Mouse (Mus musculus): ENCODE results near the gene 1700023F06Rik.
"Not testable (repeated sequence)": the region's sequence is repeated elsewhere in the genome, so short reads cannot be mapped to it uniquely, and the experiment has no call there.

1700023F06Rik gene

DNA sequence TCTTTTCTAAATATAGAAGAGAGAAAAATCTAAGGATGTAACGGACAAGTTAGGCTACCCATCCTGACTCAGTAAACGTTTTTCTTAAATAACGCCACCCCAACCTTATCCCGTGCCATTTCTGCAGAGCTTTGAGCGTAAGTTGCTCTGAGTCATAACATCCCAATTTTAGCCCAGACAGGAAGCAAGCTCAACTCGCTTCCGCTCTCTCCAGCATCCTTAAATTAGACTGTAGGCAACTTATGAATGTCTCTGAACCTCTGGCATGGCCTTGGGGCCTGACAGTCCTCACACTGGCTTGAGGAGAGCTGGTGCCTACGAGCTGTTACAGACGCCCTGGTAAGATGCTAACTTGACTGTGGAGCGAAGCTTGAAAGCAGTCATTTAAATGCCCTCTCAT, 15.1 kb upstream of the 1700023F06Rik start:
- no peak for DNase-seq (ENCODE audit: low read depth in 2 of 2, low spot score in 2 of 2)

DNA sequence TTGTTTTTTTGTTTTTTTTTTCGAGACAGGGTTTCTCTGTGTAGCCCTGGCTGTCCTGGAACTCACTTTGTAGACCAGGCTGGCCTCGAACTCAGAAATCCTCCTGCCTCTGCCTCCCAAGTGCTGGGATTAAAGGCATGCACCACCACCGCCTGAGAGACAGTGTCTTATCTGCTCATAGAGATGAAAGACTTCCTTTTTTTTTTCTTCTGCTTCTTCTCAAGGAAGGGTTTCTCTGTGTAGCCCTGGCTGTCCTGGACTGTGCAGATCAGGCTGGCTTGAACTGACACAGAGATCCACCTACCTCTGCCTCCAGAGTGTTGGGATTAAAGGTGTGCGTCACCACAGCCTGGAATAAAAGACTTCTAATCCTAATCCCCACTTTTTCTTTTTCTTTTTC, 14.4 kb upstream of the 1700023F06Rik start:
- DNase-seq (ENCODE audit: low read depth in 2 of 2, low spot score in 2 of 2): not testable (repeated sequence)

DNA sequence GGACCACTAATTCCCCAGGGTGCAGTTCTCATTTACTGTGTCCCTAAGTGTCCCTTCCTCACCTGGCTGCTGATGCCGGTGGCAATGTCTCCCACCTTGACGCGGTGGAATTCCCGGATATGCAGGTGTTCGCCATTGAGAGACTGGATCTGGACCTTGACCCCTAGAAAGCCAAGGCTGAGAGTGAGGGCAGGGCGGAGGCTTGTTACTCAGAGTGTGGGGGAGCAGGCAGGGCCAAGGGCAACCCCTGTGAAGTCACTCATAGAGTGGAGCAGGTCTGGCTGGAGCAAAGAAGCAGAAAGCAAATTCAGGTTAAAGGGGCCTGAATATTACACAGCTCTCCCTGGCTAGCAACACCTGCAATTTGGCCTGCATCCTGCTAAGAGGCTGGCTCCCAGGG, 13.1 kb upstream of the 1700023F06Rik start:
- DNase-seq (ENCODE audit: low read depth in 2 of 2, low spot score in 2 of 2): no peak

DNA sequence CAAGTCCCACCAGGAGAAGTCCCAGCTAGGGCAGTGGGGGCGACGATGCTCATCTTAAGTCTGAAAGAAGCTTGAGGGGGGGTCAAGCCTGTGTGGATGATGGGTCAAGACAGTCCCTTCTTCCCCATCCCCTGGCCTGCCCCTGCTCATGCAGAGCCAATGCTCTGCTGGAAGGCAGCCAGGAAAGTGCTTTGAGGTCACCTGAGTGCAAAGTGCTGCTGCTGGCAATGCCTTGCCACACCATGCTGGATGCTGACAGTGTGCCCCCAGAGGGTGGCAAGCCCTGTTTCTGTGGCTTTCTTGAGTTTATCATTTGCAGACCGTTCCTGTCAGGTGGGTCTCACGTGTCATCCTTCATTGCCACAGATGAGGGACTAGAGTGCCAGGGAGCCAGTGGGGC, 11.6 kb upstream of the 1700023F06Rik start:
- no peak for DNase-seq (ENCODE audit: low read depth in 2 of 2, low spot score in 2 of 2)

DNA sequence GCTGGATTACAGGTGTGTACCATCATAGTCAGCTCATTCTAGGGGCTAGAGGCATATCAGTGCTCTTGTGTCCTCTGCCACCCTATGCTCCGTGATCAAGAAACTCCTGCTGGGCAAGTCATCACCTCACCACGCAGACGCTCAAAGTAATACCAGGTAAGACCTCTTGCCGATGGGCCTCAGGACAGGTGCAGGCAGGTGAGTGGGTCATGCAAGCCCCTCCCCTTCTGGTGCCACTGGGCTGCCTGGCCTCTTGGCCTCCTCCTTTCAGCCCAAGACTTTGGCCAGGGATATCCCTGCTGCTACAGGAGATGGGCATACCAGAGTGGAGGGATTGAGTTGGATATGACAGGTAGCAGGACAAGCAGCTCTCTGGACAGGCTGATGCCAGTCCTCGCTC, 10.9 kb upstream of the 1700023F06Rik start:
- no peak for DNase-seq (ENCODE audit: low read depth in 2 of 2, low spot score in 2 of 2)

DNA sequence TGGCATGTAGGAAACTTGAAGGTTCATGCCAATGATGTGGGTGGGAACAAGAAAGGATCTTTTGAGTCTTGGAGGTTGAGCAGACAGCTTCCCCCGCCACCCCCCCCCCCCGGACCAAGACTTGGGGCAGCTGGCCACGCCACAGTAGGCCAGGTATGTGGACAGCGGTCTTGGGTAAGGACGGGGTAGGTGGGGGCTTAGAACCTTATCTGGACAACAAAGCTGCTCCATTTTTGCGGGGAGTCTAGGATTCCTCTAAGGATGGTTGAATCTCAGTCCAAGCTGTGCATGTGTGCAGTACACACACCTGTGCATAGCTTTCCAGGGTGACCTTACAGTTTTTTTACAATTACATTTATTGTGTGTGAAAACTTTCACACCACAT, 10.2 kb upstream of the 1700023F06Rik start:
- no peak for DNase-seq (ENCODE audit: low read depth in 2 of 2, low spot score in 2 of 2)

DNA sequence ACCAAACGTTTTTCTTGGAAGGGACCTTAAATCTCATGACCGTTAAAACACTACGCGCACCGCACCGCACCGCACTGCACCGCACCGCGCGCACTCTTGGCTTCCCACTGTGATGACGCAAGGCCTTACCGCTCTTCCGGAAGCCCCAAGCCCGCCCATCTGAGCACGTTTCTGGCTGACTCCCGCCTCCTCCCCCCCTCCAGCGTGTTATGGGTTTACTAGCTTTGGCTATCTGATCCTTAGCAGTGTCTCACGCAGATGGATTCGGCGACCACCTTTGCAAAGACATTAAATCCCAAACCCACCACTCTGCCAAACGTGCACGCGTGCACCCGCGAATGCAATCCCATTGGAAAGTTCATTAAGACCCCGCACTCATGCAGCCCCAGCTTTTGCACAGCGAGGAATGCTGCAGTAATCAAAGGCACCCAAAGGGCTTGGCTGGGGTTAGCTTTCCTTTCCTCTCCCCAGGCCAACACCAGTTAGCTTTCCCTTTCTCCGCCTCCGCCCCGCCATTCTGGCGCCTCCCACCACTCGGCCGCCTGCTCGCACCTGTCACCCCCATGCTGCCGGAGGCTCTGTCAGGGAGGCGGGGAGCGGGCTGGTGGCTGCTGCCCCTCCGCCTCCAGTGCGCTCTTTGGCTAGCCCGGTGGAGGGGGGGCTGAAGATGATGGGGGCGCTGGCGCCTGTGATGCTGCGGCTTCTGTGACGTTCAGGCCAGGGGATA, 9.6 kb upstream of the 1700023F06Rik start, which contains the start of gene Spata32:
TSS of gene Spata32 (minus strand) at position 643 of the 727 bp plus-strand sequence.
- peak; percentile 75 to 81 for DNase-seq (ENCODE audit: low read depth in 2 of 2, low spot score in 2 of 2)

DNA sequence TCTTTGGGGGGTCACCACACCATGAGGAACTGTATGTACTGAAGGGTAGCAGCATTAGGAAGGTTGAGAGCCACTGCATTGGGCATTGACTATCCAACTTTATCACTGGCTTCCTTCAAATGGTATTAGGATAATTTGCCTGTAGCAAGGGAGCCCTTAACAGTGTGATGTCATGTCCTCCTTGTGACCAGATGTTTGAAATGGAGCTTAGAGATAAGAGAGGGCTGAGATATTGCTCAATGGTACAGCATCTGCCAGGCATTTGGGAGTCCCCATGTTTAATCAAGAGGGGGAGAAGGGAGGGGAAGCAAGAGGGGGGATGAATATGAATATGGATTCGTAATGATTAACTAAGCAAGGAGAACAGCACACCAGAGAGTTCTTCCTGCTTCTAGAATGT, 7.0 kb upstream of the 1700023F06Rik start:
- no peak for DNase-seq (ENCODE audit: low read depth in 2 of 2, low spot score in 2 of 2)

DNA sequence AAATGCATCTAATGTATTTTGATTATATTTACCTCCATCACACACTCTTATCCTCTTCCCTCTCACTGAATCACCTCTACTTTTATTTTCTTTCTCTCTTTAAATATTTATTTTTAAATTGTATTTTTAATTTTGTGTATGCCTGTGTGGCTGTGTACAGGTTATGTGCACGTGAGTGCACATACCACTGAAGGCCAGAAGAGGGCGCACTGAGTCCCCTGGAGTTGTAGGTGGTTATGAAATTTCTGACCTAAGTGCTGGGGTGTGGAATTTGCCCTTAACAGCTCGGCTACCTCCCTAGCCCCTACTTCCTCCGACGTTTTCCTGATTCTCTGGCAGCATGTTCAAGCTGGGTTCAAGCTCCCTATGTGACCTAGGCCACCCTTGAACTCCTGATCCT, 5.4 kb upstream of the 1700023F06Rik start:
- DNase-seq (ENCODE audit: low read depth in 2 of 2, low spot score in 2 of 2): no peak

DNA sequence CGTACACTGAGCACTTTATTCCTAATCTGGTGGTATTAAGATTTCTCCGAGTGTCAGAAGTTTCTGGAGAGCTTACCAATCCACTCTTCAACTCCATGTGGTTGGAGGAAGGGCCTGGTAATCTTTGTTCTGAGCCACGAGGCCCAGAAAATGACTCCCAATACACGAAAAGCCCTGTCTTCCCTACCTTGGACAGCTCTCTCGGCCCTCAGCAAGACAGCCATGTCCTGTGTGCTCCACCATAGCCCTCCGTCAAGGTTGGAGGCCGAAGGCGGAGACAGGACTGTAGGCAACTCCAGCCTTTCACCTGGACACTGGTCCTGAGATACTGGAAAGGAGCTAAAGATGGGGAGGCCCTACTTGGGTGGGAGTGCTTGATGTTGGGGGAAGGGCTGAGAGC, 1.9 kb upstream of the 1700023F06Rik start:
- DNase-seq (ENCODE audit: low read depth in 2 of 2, low spot score in 2 of 2): no peak

DNA sequence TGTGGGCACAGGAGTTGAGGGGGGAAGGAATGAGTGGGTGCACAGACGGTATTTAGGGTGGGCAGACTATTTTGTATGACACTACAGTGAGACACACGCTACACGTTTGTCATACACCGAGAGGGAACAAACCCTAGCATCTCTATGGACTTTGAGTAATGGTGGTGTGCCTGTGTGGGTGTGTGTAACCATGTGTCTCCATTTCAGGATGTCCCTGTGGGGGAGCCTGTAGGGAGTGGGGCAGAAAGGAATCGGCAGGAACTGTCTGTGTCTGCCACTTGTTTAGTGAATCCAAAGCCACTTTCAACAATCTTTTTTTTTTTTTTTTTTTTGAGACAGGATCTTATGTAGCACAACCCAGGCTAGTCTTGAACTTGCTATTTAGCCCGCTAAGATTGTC, 2.2 kb downstream of the 1700023F06Rik start:
- no peak for DNase-seq (ENCODE audit: low read depth in 2 of 2, low spot score in 2 of 2)

DNA sequence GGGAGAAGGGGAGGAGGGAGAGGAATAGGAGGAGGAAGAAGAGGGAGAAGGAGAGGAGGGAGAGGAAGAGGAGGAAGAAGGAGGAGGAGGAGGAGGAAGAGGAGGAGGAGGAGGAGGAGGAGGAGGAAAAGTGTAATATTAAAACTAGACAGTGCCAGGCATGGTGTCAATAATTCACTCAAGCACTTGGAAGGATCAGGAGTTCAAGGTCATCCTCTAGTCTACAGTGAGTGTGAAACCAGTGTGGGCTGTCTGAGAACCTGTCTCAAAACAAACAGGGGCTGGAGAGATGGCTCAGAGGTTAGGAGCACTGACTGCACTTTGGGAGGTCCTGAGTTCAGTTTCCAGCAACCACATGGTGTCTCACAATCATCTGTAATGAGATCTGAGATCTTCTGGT, 6.0 kb downstream of the 1700023F06Rik start:
- DNase-seq (ENCODE audit: low read depth in 2 of 2, low spot score in 2 of 2): no peak

DNA sequence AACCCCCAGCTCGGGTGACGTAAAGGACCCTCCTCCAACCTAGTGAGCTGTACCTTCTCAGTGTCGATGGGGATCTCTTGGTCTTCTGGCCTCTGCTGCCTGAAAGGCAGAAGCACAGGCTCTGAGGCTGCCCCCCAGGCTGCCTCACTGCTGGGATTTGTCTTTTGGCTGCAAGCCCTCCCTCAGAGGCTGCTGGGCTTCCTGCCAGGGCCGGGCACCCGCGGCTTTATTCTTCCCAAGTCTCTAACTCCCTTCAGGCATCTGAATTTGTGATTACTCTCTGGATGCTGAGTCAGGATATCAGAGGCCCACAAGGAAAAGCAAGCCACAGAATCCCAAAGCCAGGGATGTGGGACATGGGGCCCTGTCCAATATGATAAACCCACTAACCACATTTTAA, 6.7 kb downstream of the 1700023F06Rik start:
- DNase-seq (ENCODE audit: low read depth in 2 of 2, low spot score in 2 of 2): no peak

DNA sequence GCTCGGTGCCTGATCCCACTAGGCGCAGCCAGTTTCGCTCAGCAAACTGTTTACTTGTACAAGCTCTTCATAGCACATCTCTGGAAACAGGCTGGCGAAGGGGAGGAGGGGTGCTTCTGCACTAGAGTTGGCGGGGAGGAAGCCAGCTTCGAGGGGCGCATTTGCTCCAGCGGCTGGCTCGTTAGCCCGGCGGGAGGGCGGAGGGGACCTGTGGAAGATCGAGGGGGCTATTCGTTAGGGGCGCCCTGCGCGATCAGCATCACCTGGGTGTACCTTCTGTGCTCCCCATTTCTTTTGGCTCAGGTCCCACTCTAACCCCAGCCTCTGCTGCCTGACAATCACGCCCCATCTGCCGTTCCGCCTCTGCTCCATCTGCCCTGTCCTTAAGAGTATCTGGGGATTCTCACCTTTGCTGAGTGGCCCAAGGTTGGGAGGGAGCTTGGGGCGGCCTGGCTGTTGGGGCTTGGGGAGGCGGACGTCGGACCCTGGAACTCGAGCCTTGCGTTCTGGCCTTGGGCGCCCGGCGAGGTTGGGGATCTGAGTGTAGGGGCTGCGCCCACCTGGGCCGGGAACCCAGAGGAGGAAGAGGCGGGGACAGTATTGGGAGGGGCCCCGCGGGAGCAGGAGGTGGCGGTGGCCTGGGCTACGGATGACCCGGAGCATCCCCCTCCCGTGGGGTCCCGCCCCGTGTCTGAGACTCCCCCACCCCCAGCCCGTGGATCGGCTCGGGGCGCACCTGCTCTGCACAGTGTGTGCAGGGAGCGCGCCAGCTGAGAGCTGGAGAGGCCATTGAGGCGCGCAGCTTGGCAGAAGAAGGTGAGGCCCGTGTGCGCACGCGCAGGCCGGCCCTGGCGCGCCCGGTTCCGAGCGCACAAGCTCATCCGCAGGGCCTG, 9.2 kb downstream of the 1700023F06Rik start:
- DNase-seq (ENCODE audit: low read depth in 2 of 2, low spot score in 2 of 2): no peak

DNA sequence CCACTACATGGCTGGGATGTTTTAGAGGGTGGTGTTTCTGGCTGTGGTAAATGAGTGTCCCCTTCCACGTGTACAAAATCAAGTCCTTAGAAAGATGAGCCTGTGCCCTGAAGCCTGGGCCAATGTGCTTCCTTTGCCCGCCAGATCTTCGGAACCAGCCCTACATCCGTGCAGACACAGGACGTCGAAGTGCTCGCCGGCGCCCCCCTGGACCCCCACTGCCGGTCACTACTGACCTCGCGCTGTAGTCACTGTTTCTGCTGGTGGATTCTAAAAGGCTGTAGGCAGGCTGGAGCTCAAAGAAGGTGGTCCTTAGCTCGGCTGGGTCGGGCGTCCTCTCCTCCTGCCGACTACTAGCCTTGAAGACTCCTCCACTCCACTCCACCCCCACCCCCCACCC, 10.0 kb downstream of the 1700023F06Rik start:
- DNase-seq (ENCODE audit: low read depth in 2 of 2, low spot score in 2 of 2): no peak

DNA sequence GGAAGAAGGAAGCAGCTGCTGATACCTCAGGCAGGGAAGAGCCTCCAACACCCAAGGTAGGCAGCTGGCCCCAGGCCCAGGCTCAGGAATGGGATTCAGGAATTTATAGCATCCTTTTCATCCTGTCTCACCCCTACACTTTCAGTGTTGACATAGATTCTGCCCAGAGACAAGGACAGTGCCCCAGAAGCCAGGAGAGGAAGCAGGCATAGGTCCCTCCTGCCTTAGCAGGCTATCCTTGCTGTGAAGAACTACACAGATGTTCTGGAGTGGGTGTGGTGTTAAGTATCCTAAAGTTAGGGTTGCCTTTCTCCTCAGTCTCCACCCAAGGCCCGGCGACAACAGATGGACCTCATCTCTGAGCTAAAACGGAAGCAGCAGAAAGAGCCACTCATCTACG, 11.0 kb downstream of the 1700023F06Rik start:
- DNase-seq (ENCODE audit: low read depth in 2 of 2, low spot score in 2 of 2): no peak

DNA sequence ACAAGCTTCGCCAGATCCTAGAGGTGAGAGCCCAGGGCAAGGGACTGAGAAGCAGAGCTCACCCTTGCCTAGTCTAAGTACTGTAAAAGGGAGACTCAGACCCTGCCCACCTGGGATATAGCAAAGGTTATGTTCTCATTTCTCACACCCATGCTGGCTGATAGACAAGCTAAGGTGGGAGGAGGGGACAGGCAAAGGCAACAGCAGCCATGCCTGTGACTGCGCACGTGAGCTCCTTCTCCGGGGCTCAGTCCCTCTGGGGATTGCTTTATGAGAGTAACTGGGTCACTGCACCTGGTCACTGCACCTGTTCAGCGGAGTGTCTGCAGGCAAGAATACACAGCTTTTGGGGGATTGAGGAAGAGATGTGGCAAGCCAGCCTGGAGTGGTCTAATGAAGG, 12.7 kb downstream of the 1700023F06Rik start:
- DNase-seq (ENCODE audit: low read depth in 2 of 2, low spot score in 2 of 2): no peak

DNA sequence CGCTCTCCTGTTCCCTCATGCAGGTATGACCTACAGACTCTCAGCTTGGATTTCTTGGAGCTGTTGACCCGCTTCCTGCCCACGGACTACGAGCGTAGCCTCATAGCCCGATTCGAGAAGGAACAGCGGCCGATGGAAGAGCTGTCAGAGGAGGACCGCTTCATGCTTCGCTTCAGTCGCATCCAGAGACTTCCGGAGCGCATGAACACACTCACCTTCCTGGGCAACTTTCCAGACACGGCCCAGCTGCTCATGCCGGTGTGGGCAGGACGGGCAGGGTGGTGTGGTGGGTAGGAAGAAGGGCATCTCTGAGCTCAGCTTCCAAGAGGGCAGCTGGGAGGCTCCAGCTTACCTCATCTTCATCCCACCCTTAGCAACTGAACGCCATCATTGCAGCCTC, 13.1 kb downstream of the 1700023F06Rik start:
- no peak for DNase-seq (ENCODE audit: low read depth in 2 of 2, low spot score in 2 of 2)

DNA sequence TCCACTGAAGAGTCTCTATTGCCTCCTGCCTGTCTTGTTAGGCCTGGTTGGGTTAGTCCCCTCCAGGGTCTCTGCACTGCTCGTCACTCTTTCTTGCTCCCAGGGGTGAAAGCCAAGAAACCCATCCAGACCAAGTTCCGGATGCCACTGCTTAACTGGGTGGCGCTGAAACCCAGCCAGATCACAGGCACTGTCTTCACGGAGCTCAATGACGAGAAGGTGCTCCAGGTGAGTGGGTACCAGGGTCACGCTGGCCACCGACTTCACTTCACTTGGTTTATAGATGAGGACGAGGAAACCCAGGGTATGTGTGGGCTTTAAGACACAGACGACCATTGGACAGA, 14.6 kb downstream of the 1700023F06Rik start:
- no peak for DNase-seq (ENCODE audit: low read depth in 2 of 2, low spot score in 2 of 2)

DNA sequence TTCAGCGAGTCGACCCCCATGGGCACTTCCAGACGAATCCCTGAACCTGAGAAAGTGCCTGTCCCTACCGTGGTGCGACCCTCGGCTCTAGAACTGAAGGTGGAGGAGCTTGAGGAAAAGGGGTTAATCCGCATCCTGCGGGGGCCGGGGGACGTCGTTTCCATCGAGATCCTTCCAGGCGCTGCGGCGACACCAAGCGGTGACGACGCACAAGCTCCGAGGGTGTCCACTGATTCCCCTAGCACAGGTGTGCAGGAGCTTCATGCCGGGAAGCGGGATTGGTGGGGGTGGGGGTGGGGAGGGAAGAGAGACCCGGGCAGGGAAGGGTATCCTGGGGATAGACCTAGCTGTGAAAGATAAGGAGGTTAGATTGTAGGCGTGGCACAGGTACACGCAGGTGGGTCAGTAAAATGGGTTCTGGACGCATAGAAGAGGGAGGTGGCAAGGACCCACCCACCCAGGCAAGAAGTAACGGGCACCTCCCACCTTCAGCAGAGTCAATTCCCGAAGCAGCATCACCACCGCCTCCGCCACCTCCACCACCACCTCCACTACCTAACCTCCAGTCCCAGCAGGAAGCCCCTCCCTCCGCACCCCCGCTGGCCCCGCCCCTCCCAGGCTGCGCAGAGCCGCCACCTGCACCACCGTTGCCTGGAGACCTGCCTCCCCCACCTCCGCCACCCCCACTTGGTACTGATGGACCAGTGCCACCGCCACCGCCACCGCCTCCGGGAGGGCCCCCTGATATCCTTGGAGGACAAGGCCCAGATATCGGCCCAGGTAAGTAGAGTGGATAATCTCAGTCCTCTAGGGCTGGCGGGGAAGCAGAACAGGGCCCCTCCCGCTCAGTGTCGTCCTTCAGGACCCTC, 15.2 kb downstream of the 1700023F06Rik start:
- no peak for DNase-seq (ENCODE audit: low read depth in 2 of 2, low spot score in 2 of 2)

DNA sequence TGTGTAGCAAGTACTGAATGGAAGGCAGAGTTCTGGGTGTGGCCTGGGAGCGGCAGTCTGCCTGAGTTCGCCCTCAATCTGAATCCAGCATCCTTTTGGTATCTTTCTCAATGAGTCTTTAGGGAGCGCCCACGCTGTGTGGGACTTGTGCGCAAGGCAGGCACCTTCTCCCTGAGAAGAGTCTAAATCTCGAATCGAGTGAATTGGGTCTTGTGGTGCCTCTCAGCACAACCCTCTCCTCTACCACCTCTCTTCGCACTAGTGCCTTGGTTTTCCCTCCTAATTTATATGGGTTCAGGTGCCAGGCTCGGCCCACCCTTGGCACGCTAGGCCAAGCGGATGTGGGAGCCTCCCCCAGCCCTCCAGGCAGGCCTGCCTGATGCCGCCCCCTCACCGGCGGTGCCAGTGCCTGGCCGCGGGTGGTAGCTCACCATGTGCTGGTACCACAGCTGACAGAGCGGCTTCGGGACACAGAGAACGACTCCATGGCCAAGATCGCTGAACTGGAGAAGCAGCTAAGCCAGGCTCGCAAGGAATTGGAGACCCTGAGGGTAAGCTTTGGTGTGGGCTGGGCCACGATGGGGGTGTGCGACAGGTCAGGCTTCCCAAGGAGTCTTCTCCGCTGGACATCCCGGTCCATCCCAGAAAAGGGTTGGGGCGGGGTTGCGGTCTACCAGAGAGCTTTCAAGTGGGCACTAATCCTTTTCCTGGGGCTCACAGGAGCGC, 16.0 kb downstream of the 1700023F06Rik start:
- DNase-seq (ENCODE audit: low read depth in 2 of 2, low spot score in 2 of 2): no peak
